Mouse (Mus musculus): Measurements from ENCODE around the gene Prkar2a.

- peak; percentile 86 for TF ChIP-seq POLR2A (IDR thresholded peaks at IDR 0.05; ENCODE audit: insufficient read length, low read depth)
- no peak for TF ChIP-seq USF1 (IDR thresholded peaks at IDR 0.05; ENCODE audit: low read depth)
- no peak for TF ChIP-seq MAX (IDR thresholded peaks at IDR 0.05; ENCODE audit: low read depth)
- TF ChIP-seq TCF12 (IDR thresholded peaks at IDR 0.05; ENCODE audit: insufficient read depth, poor library complexity, severe bottlenecking), result no peak
- TF ChIP-seq POLR2AphosphoS2 (IDR thresholded peaks at IDR 0.05; ENCODE audit: insufficient read length, low read depth), result peak; percentile 72
Observed at GRCm38 (mm10) chr9:108691846-108692225, 2.7 kb downstream of the Prkar2a start.
